15 mouse cellular contexts compared by ENCODE assay signal in genomic region chr3:84686799-84687487, GRCm38 (mm10). TPM values are rescaled to one million over a fixed set of nuclear protein-coding genes. Genes with fewer than 3 reads are reported as not detected.
DNase-seq lines count a peak whose midpoint lies in the region; ATAC-seq and TF ChIP-seq lines count a peak whose summit lies in the region.
"Had no signal": no experiment of that assay in that cellular context is flagged by ENCODE, and none has a peak within 500 bp of the region (broad histone marks: within the 10 kb centered on the region; RNA-seq: fewer than 3 reads in every experiment).

No protein-coding gene starts in this region.

- H3K9me3 ChIP-seq in hindbrain, embryonic 15.5 days: no peaks in the 10 kb centered on the region
- H3K9me3 ChIP-seq in hindbrain, embryonic 11.5 days (ENCODE audit: control insufficient read depth, low read length): no peaks in the 10 kb centered on the region
- H3K9me3 ChIP-seq in midbrain, embryonic 13.5 days: no peaks in the 10 kb centered on the region
- H3K9me3 ChIP-seq in midbrain, embryonic 14.5 days (ENCODE audit: control insufficient read depth, low read length): no peaks in the 10 kb centered on the region
- H3K9me3 ChIP-seq in midbrain, embryonic 16.5 days (replicated peaks; ENCODE audit: control insufficient read depth, low read length, poor library complexity, severe bottlenecking): no peaks in the 10 kb centered on the region
- H3K9me3 ChIP-seq: liver, embryonic 13.5 days; stomach, embryonic 15.5 days had no signal

- ATAC-seq in hindbrain, embryonic 15.5 days (ENCODE audit: low FRiP score, low read depth): 0 out of 2 replicates have a peak, but pooled peaks have one; percentile 45
- no peak for ATAC-seq in hindbrain, embryonic 11.5 days (ENCODE audit: low FRiP score)
- ATAC-seq in midbrain, embryonic 13.5 days: peak; percentile 58; the same call in 1 of the 2 replicates
- no peak for ATAC-seq in midbrain, embryonic 14.5 days (ENCODE audit: low FRiP score, low TSS enrichment)
- ATAC-seq in midbrain, embryonic 16.5 days: peak; percentile 28; the same call in 1 of the 2 replicates
- ATAC-seq: forebrain, embryonic 16.5 days had no signal

- 0 out of 2 replicates have a peak, but pooled peaks cover under 1% of the 10 kb centered on the region for H3K27me3 ChIP-seq in hindbrain, embryonic 15.5 days
- H3K27me3 ChIP-seq in hindbrain, embryonic 11.5 days (ENCODE audit: control insufficient read depth, insufficient read depth, low read length): no peaks in the 10 kb centered on the region
- peaks cover 7% of the 10 kb centered on the region for H3K27me3 ChIP-seq in midbrain, embryonic 13.5 days
- H3K27me3 ChIP-seq in midbrain, embryonic 14.5 days (ENCODE audit: control insufficient read depth, insufficient read depth, low read length): no peaks in the 10 kb centered on the region
- H3K27me3 ChIP-seq in midbrain, embryonic 16.5 days (ENCODE audit: control insufficient read depth, insufficient read depth, low read depth, low read length): no peaks in the 10 kb centered on the region
- H3K27me3 ChIP-seq: stomach, embryonic 15.5 days had no signal

- H3K9ac ChIP-seq in hindbrain, embryonic 15.5 days: no peak overlapping the region
- no peak overlapping the region for H3K9ac ChIP-seq in hindbrain, embryonic 11.5 days (ENCODE audit: low read depth, low read length)
- no peak overlapping the region for H3K9ac ChIP-seq in midbrain, embryonic 13.5 days (replicated peaks)
- H3K9ac ChIP-seq in midbrain, embryonic 14.5 days (replicated peaks; ENCODE audit: low read length): no peak overlapping the region
- no peak overlapping the region for H3K9ac ChIP-seq in midbrain, embryonic 16.5 days (ENCODE audit: low read depth, low read length)
- H3K9ac ChIP-seq: liver, embryonic 13.5 days; stomach, embryonic 15.5 days had no signal

- peaks cover 11% of the 10 kb centered on the region; the same call in 1 of the 2 replicates for H3K4me1 ChIP-seq in hindbrain, embryonic 15.5 days (replicated peaks)
- no peaks in the 10 kb centered on the region for H3K4me1 ChIP-seq in hindbrain, embryonic 11.5 days (replicated peaks; ENCODE audit: control insufficient read depth, insufficient read depth, low read length)
- peaks cover 15% of the 10 kb centered on the region for H3K4me1 ChIP-seq in midbrain, embryonic 13.5 days (replicated peaks)
- no peaks in the 10 kb centered on the region for H3K4me1 ChIP-seq in midbrain, embryonic 14.5 days (ENCODE audit: control insufficient read depth, insufficient read depth, low read length)
- peaks cover 4% of the 10 kb centered on the region; the same call in 1 of the 2 replicates for H3K4me1 ChIP-seq in midbrain, embryonic 16.5 days (ENCODE audit: control insufficient read depth, insufficient read depth, low read length)
- H3K4me1 ChIP-seq: stomach, embryonic 15.5 days had no signal

- no peak for DNase-seq in hindbrain, embryonic 11.5 days (ENCODE audit: low spot score)
- DNase-seq in midbrain, embryonic 14.5 days: no peak
- DNase-seq in brain, embryonic 14.5 days (ENCODE audit: low read depth): peak; percentile 49
- DNase-seq in cerebellum, postnatal 14 days: no peak
- DNase-seq in adrenal gland, adult (ENCODE audit: inconsistent age in 2 of 2, low spot score in 1 of 2): no peak
- DNase-seq: cerebellum, adult 2 months; gastrocnemius, adult 2 months; heart, adult 2 months; liver, embryonic 13.5 days; retina, postnatal 1 day had no signal

- TF ChIP-seq CTCF in brain, embryonic 14.5 days (IDR thresholded peaks at IDR 0.05; ENCODE audit: borderline replicate concordance, extremely low read depth, insufficient read depth, insufficient read length): no peak

- no peak overlapping the region for H3K4me3 ChIP-seq in hindbrain, embryonic 15.5 days
- no peak overlapping the region for H3K4me3 ChIP-seq in hindbrain, embryonic 11.5 days (ENCODE audit: low read depth, low read length)
- no peak overlapping the region for H3K4me3 ChIP-seq in midbrain, embryonic 13.5 days (replicated peaks)
- H3K4me3 ChIP-seq in midbrain, embryonic 14.5 days (replicated peaks; ENCODE audit: low read depth, low read length): no peak overlapping the region
- no peak overlapping the region for H3K4me3 ChIP-seq in midbrain, embryonic 16.5 days (ENCODE audit: low read depth, low read length)
- H3K4me3 ChIP-seq: gastrocnemius, adult 2 months; heart, adult 2 months; liver, embryonic 13.5 days; stomach, embryonic 15.5 days had no signal

- no peak for TF ChIP-seq POLR2A in brain, embryonic 14.5 days (IDR thresholded peaks at IDR 0.05; ENCODE audit: borderline replicate concordance, extremely low read depth, insufficient read depth, insufficient read length, poor library complexity, severe bottlenecking)

- H3K27ac ChIP-seq in hindbrain, embryonic 15.5 days (replicated peaks): 0 out of 2 replicates have a peak overlapping the region, but pooled peaks have one; percentile 18
- H3K27ac ChIP-seq in hindbrain, embryonic 11.5 days (ENCODE audit: low read depth, low read length): no peak overlapping the region
- H3K27ac ChIP-seq in midbrain, embryonic 13.5 days: no peak overlapping the region
- no peak overlapping the region for H3K27ac ChIP-seq in midbrain, embryonic 14.5 days (replicated peaks; ENCODE audit: low read depth, low read length)
- H3K27ac ChIP-seq in midbrain, embryonic 16.5 days (ENCODE audit: low read length): no peak overlapping the region
- H3K27ac ChIP-seq: gastrocnemius, adult 2 months; heart, adult 2 months; liver, embryonic 13.5 days; stomach, embryonic 15.5 days had no signal

- H3K36me3 ChIP-seq in hindbrain, embryonic 15.5 days: no peaks in the 10 kb centered on the region
- no peaks in the 10 kb centered on the region for H3K36me3 ChIP-seq in hindbrain, embryonic 11.5 days (ENCODE audit: control insufficient read depth, insufficient read depth, low read length)
- no peaks in the 10 kb centered on the region for H3K36me3 ChIP-seq in midbrain, embryonic 13.5 days
- no peaks in the 10 kb centered on the region for H3K36me3 ChIP-seq in midbrain, embryonic 14.5 days (ENCODE audit: control insufficient read depth, insufficient read depth, low read length)
- H3K36me3 ChIP-seq in midbrain, embryonic 16.5 days (ENCODE audit: control insufficient read depth, insufficient read depth, low read length): no peaks in the 10 kb centered on the region
- H3K36me3 ChIP-seq: liver, embryonic 13.5 days; stomach, embryonic 15.5 days had no signal

- WGBS in hindbrain, embryonic 15.5 days: 61% methylated on average over 7 of the region's 7 CpGs
- 81% methylated on average over 7 of the region's 7 CpGs for WGBS in hindbrain, embryonic 11.5 days
- WGBS in midbrain, embryonic 13.5 days: 72% methylated on average over 7 of the region's 7 CpGs
- WGBS in midbrain, embryonic 14.5 days: 76% methylated on average over 7 of the region's 7 CpGs
- WGBS in midbrain, embryonic 16.5 days: 67% methylated on average over 7 of the region's 7 CpGs

- H3K4me2 ChIP-seq in hindbrain, embryonic 15.5 days: no peak overlapping the region
- H3K4me2 ChIP-seq in hindbrain, embryonic 11.5 days (replicated peaks; ENCODE audit: low read depth, low read length): no peak overlapping the region
- no peak overlapping the region for H3K4me2 ChIP-seq in midbrain, embryonic 13.5 days (replicated peaks)
- no peak overlapping the region for H3K4me2 ChIP-seq in midbrain, embryonic 14.5 days (ENCODE audit: low read length)
- no peak overlapping the region for H3K4me2 ChIP-seq in midbrain, embryonic 16.5 days (ENCODE audit: low read length)
- H3K4me2 ChIP-seq: liver, embryonic 13.5 days; stomach, embryonic 15.5 days had no signal

RNA-seq across cellular contexts. Expression of gene Tmem154, which starts 21.0 kb away (rescaled TPM):
- polyA plus RNA-seq in hindbrain, embryonic 15.5 days (2015; fragmentation: Nextera tagmentation; extraction: Ambion mirVana): 0.80 and 1.4 TPM in 2 replicates
- 0.32 and 0.61 TPM in 2 replicates for polyA plus RNA-seq in hindbrain, embryonic 11.5 days (2014; fragmentation: Nextera tagmentation; extraction: Ambion mirVana)
- polyA plus RNA-seq in midbrain, embryonic 13.5 days (2015; fragmentation: Nextera tagmentation; extraction: Ambion mirVana): 0.73 and 1.1 TPM in 2 replicates
- 1.0 and 1.1 TPM in 2 replicates for polyA plus RNA-seq in midbrain, embryonic 14.5 days (2014; fragmentation: Nextera tagmentation; extraction: Ambion mirVana)
- 0.75 and 0.96 TPM in 2 replicates for polyA plus RNA-seq in brain, embryonic 14.5 days (2012; rRNA removed)
- polyA plus RNA-seq in midbrain, embryonic 16.5 days (2015; fragmentation: Nextera tagmentation; extraction: Ambion mirVana): 0.87 and 1.3 TPM in 2 replicates

Comparison
In these comparisons a context has a peak if more than half of its experiments do, and no peak if none do; other contexts are left out.
1. ATAC-seq: peak in hindbrain, embryonic 15.5 days (single experiment), midbrain, embryonic 13.5 days (single experiment) and midbrain, embryonic 16.5 days (single experiment); none in hindbrain, embryonic 11.5 days (single experiment) and midbrain, embryonic 14.5 days (single experiment).